Mouse (Mus musculus): ENCODE measurements around the gene Arfgef3.

DNA sequence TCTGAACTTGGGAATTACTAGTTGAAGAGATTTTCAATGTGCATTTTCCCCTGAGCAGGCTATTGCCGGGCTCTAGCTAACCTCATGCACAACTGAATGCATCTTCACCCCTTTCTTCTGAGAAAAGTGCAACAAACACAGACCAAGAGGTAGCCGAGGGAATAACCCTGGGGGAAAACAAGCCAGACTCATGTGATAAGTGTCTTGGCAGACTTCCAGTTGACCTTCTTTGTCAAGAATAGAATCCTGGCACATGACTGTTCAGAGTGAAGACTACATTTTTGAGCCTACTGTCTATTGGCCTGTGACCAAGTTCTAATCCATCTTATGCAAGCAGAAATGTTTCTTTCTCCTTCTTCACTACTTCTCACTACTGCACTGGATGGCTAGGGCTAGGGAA is 55.5 kb downstream of the Arfgef3 start:
- TF ChIP-seq CTCF (IDR thresholded peaks at IDR 0.05; ENCODE audit: borderline replicate concordance, control insufficient read depth, extremely low read depth, insufficient read depth, low read length, poor library complexity) (no peak), POLR2A (IDR thresholded peaks at IDR 0.05; ENCODE audit: control insufficient read depth, extremely low read depth, insufficient read depth, low read length, poor library complexity) (no peak)

All from thymus, adult 2 months (tissue).